Mouse (Mus musculus) duodenum, adult 2 months (tissue): ENCODE data around the gene Cxcl14. TPM values are rescaled to one million over a fixed set of nuclear protein-coding genes. Genes with fewer than 3 reads are reported as not detected.

Source experiments
- polyA plus RNA-seq: library from polyadenylated mRNA; depleted of rRNA; stranded (reverse); fragments of >200 nt; gene quantifications from 2 replicates; pipeline ENCODE4 v1.2.3, GENCODE M21; 2012; ENCODE audit warnings: low replicate concordance; rRNA removed

Cxcl14 gene
- polyA plus RNA-seq: 46.7 and 90.7 TPM in 2 replicates

GRCm38 (mm10) chr13:56295943-56296658 is at the start of gene Cxcl14:
Cxcl14 (minus strand) TSS chr13:56296551.

GRCm38 (mm10) chr13:56251924-56252619 is 44.3 kb downstream of the Cxcl14 start, which contains the start of gene Neurog1:
Neurog1 (minus strand) TSS chr13:56252163.

Other genes starting within 250 kb of the Cxcl14 start
- 84.7 and 100 TPM in 2 replicates for gene H2afy, start 160.2 kb downstream of the Cxcl14 start, polyA plus RNA-seq
- gene Tifab, start 117.7 kb downstream of the Cxcl14 start, polyA plus RNA-seq: 5.0 and 5.8 TPM in 2 replicates
- not detected in 2 replicates for gene Neurog1, start 44.4 kb downstream of the Cxcl14 start, polyA plus RNA-seq
- gene Gm3045, start 130.0 kb upstream of the Cxcl14 start, polyA plus RNA-seq: not detected in 2 replicates
- 0.06 and 0.65 TPM in 2 replicates for gene Slc25a48, start 141.8 kb upstream of the Cxcl14 start, polyA plus RNA-seq
- not detected in 2 replicates for gene Il9, start 185.7 kb upstream of the Cxcl14 start, polyA plus RNA-seq
- gene Fbxl21, start 225.9 kb upstream of the Cxcl14 start, polyA plus RNA-seq: 0.21 and 0.58 TPM in 2 replicates